Mouse (Mus musculus) brain, embryonic 18.5 days (tissue): Measurements from ENCODE around the gene Lrp2.

Experiments
- DNase-seq: peaks from one replicate; pipeline ENCODE4 v3.0.0-alpha.2; 2012; ENCODE audit warnings: low read depth, low spot score

The Lrp2 gene

GRCm38 (mm10) chr2:69518307-69518706 is 67.6 kb downstream of the Lrp2 start:
- DNase-seq, result no peak

- DNase-seq, result no peak
Measured at GRCm38 (mm10) chr2:69511766-69512165, 74.1 kb downstream of the Lrp2 start.

- no peak for DNase-seq
Measured at GRCm38 (mm10) chr2:69500357-69500756, 85.5 kb downstream of the Lrp2 start.

GRCm38 (mm10) chr2:69493130-69493529 is 92.7 kb downstream of the Lrp2 start:
- no peak for DNase-seq

GRCm38 (mm10) chr2:69480965-69481364 is 104.9 kb downstream of the Lrp2 start:
- DNase-seq, result no peak

GRCm38 (mm10) chr2:69479859-69480258 is 106.0 kb downstream of the Lrp2 start:
- no peak for DNase-seq

- DNase-seq, result no peak
Measured at GRCm38 (mm10) chr2:69476901-69477300, 109.0 kb downstream of the Lrp2 start.

- DNase-seq, result no peak
Measured at GRCm38 (mm10) chr2:69475177-69475576, 110.7 kb downstream of the Lrp2 start.

- no peak for DNase-seq
Measured at GRCm38 (mm10) chr2:69471837-69472236, 114.0 kb downstream of the Lrp2 start.

- DNase-seq, result no peak
Measured at GRCm38 (mm10) chr2:69463609-69464008, 122.3 kb downstream of the Lrp2 start.

GRCm38 (mm10) chr2:69459481-69459880 is 126.4 kb downstream of the Lrp2 start:
- no peak for DNase-seq

GRCm38 (mm10) chr2:69451128-69451527 is 134.7 kb downstream of the Lrp2 start:
- DNase-seq, result no peak

GRCm38 (mm10) chr2:69448581-69448980 is 137.3 kb downstream of the Lrp2 start:
- DNase-seq, result no peak

GRCm38 (mm10) chr2:69445896-69446472 is 139.9 kb downstream of the Lrp2 start:
- DNase-seq, result peak; percentile 22

- DNase-seq, result no peak
Measured at GRCm38 (mm10) chr2:69441656-69442055, 144.2 kb downstream of the Lrp2 start.

- DNase-seq, result no peak
Measured at GRCm38 (mm10) chr2:69428116-69428515, 157.7 kb downstream of the Lrp2 start.

GRCm38 (mm10) chr2:69427141-69427540 is 158.7 kb downstream of the Lrp2 start:
- DNase-seq, result no peak

- DNase-seq, result no peak
Measured at GRCm38 (mm10) chr2:69426081-69426480, 159.8 kb downstream of the Lrp2 start.

GRCm38 (mm10) chr2:69424829-69425228 is 161.0 kb downstream of the Lrp2 start:
- no peak for DNase-seq

- DNase-seq, result peak; percentile 30
Measured at GRCm38 (mm10) chr2:69418294-69418881, 167.5 kb downstream of the Lrp2 start.

GRCm38 (mm10) chr2:69415070-69415469 is 170.8 kb downstream of the Lrp2 start:
- DNase-seq, result no peak

GRCm38 (mm10) chr2:69414539-69414938 is 171.3 kb downstream of the Lrp2 start:
- no peak for DNase-seq

GRCm38 (mm10) chr2:69405692-69406091 is 180.2 kb downstream of the Lrp2 start:
- no peak for DNase-seq

- DNase-seq, result no peak
Measured at GRCm38 (mm10) chr2:69402309-69402708, 183.6 kb downstream of the Lrp2 start.
